Mouse (Mus musculus): ENCODE measurements around the gene Rps6ka2. TPM values are rescaled to one million over a fixed set of nuclear protein-coding genes. Genes with fewer than 3 reads are reported as not detected.
"Not testable (repeated sequence)": the region's sequence is repeated elsewhere in the genome, so short reads cannot be mapped to it uniquely, and the experiment has no call there.

Rps6ka2 gene
- polyA plus RNA-seq, 1 experiment = 28.2 TPM

DNA sequence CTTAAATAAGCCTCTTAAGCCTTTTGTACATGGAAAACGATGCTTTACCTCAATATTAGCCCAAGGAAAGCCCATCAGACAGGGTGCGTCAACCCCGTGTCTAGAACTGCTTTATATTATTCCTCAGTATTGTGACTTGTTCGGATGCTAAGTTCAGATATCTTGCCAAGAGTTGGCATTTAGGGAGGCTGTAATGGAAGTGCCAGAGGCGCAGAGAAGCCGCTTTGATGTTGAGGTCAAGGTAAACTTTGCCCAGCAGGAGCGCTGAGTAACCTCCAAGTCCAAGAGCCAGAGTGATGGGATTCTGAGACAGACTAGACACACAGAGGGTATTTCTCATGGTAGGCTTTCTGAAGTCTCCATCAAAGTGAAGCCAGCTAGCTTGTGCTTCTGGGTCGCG lies 109.3 kb downstream of the Rps6ka2 start:
- H3ac ChIP-seq (ENCODE audit: control insufficient read depth, insufficient read length, low read depth) = no peak overlapping the region
- no peak for TF ChIP-seq CEBPB (IDR thresholded peaks at IDR 0.05; ENCODE audit: low read depth)
- no peak for TF ChIP-seq MYOG (IDR thresholded peaks at IDR 0.05; ENCODE audit: control insufficient read depth, extremely low read depth, insufficient read length)
- no peak for TF ChIP-seq USF1 (IDR thresholded peaks at IDR 0.05; ENCODE audit: low read depth)
- TF ChIP-seq MAX (IDR thresholded peaks at IDR 0.05) = no peak
- no peak for TF ChIP-seq CTCF (IDR thresholded peaks at IDR 0.05; ENCODE audit: control insufficient read depth, insufficient read depth, insufficient read length)
- no peak for TF ChIP-seq FOSL1 (IDR thresholded peaks at IDR 0.05; ENCODE audit: insufficient read depth, low read length, poor library complexity, severe bottlenecking)
- no peak for TF ChIP-seq MYOD1 (IDR thresholded peaks at IDR 0.05; ENCODE audit: control insufficient read depth, insufficient read length, low read depth)
- no peak overlapping the region for H3K4me3 ChIP-seq (ENCODE audit: insufficient read depth, poor library complexity, severe bottlenecking)
- H3K79me3 ChIP-seq (ENCODE audit: low read depth) = no peaks in the 10 kb centered on the region
- no peaks in the 10 kb centered on the region for H3K27me3 ChIP-seq (ENCODE audit: control insufficient read depth, insufficient read depth, insufficient read length)
- peaks cover 30% of the 10 kb centered on the region for H3K36me3 ChIP-seq (ENCODE audit: control insufficient read depth, insufficient read depth)
- H3K79me2 ChIP-seq (ENCODE audit: control insufficient read depth, insufficient read depth) = no peaks in the 10 kb centered on the region

DNA sequence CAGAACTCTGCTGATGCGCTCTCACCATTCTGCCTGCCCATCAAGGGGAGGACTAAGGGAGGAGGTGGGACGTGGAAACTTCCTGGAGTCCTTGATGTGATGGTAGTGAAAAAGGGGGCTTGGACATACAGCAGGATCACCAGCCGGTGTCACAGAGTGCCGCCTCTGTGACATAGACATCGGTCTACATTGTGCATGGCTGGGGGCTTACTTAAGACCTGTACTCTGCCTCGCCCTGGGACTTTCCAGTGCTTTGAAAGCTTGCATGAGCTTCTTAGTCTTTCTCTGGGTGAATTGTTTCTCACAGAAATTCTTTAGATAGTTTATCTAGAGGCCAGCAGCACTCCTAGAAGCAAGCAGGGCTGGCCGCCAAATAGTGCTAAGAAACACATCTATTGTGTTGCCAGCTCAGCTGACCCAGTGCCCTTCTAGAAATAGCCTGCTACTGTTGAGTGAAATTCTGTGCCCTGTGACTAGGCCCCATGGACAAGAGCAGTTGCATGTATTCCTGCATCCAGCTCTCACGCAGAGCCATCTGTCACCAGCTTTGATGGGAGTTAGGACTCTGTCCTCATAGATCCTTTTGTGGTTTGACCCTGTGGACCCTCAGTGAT lies 114.5 kb downstream of the Rps6ka2 start:
- Histone ChIP-seq H3K79me3 (ENCODE audit: low read depth) (no peaks in the 10 kb centered on the region), H3K79me2 (ENCODE audit: control insufficient read depth, insufficient read depth) (no peaks in the 10 kb centered on the region), H3K36me3 (ENCODE audit: control insufficient read depth, insufficient read depth) (peaks cover 23% of the 10 kb centered on the region), H3K27me3 (ENCODE audit: control insufficient read depth, insufficient read depth, insufficient read length) (no peaks in the 10 kb centered on the region), H3ac (ENCODE audit: control insufficient read depth, insufficient read length, low read depth) (no peak overlapping the region), H3K4me3 (ENCODE audit: insufficient read depth, poor library complexity, severe bottlenecking) (no peak overlapping the region)
- TF ChIP-seq CTCF (IDR thresholded peaks at IDR 0.05; ENCODE audit: control insufficient read depth, insufficient read depth, insufficient read length) = no peak
- no peak for TF ChIP-seq FOSL1 (IDR thresholded peaks at IDR 0.05; ENCODE audit: insufficient read depth, low read length, poor library complexity, severe bottlenecking)
- TF ChIP-seq CEBPB (IDR thresholded peaks at IDR 0.05; ENCODE audit: low read depth) = no peak
- TF ChIP-seq MAX (IDR thresholded peaks at IDR 0.05) = no peak
- no peak for TF ChIP-seq MYOD1 (IDR thresholded peaks at IDR 0.05; ENCODE audit: control insufficient read depth, insufficient read length, low read depth)
- TF ChIP-seq MYOG (IDR thresholded peaks at IDR 0.05; ENCODE audit: control insufficient read depth, extremely low read depth, insufficient read length) = no peak
- TF ChIP-seq USF1 (IDR thresholded peaks at IDR 0.05; ENCODE audit: low read depth) = no peak

DNA sequence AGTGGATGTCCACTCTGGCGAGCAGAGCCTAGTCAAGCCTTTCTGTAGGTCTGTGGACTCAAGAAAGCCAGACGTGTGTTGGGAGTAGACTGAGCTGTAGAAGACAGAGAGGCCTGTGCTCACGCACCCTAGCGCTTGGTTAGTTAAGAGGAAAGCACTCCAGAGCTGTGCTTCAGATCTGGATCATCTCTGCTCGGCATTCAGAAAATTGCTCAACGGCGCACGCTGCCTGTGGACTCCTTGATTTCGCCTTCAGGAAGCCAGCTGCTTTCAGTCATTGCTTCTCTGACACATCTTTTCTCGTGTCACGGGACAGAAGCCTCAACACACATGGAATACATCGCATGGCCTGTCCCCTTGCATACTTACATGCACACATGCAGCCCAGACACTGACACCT lies 115.4 kb downstream of the Rps6ka2 start:
- H3K79me2 ChIP-seq (ENCODE audit: control insufficient read depth, insufficient read depth) = no peaks in the 10 kb centered on the region
- no peak overlapping the region for H3ac ChIP-seq (ENCODE audit: control insufficient read depth, insufficient read length, low read depth)
- TF ChIP-seq MYOD1 (IDR thresholded peaks at IDR 0.05; ENCODE audit: control insufficient read depth, insufficient read length, low read depth) = no peak
- H3K36me3 ChIP-seq (ENCODE audit: control insufficient read depth, insufficient read depth) = peaks cover 25% of the 10 kb centered on the region
- H3K27me3 ChIP-seq (ENCODE audit: control insufficient read depth, insufficient read depth, insufficient read length) = no peaks in the 10 kb centered on the region
- H3K79me3 ChIP-seq (ENCODE audit: low read depth) = no peaks in the 10 kb centered on the region
- no peak overlapping the region for H3K4me3 ChIP-seq (ENCODE audit: insufficient read depth, poor library complexity, severe bottlenecking)

DNA sequence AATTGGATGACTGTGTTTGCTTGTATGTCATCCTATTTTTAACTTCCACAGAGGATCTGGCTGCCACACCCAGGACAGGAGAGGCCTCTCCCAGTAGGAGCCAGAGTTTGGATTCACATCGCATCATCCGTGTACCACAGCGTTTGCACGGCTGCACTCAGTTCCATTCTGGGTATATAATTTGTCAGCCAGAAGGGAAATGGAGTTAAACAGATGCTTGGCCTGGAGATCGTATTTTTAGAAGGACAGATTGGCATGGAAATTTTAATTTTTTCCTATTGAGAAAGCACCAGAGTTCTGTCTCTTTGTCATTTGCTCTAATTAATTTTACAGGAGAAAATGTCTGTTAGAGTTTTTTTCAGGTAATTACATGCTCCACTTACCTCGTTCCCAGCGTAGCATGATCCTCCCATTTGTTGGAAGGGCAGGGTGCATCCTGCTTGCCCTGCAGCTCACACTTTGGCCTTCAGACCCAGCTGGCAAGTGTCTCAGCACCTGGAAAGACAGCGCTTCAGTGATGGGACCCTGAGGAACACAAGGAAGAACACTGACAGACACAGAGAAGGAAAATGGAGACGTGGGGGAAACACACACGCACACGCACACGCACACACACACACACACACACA lies 116.6 kb downstream of the Rps6ka2 start:
- Histone ChIP-seq H3ac (ENCODE audit: control insufficient read depth, insufficient read length, low read depth) (no peak overlapping the region), H3K36me3 (ENCODE audit: control insufficient read depth, insufficient read depth) (peaks cover 27% of the 10 kb centered on the region), H3K4me3 (ENCODE audit: insufficient read depth, poor library complexity, severe bottlenecking) (no peak overlapping the region), H3K79me3 (ENCODE audit: low read depth) (no peaks in the 10 kb centered on the region), H3K27me3 (ENCODE audit: control insufficient read depth, insufficient read depth, insufficient read length) (no peaks in the 10 kb centered on the region), H3K79me2 (ENCODE audit: control insufficient read depth, insufficient read depth) (no peaks in the 10 kb centered on the region)
- TF ChIP-seq MYOD1 (IDR thresholded peaks at IDR 0.05; ENCODE audit: control insufficient read depth, insufficient read length, low read depth) = no peak
- no peak for TF ChIP-seq MAX (IDR thresholded peaks at IDR 0.05)
- TF ChIP-seq MYOG (IDR thresholded peaks at IDR 0.05; ENCODE audit: control insufficient read depth, extremely low read depth, insufficient read length) = no peak
- no peak for TF ChIP-seq CEBPB (IDR thresholded peaks at IDR 0.05; ENCODE audit: low read depth)
- no peak for TF ChIP-seq FOSL1 (IDR thresholded peaks at IDR 0.05; ENCODE audit: insufficient read depth, low read length, poor library complexity, severe bottlenecking)
- no peak for TF ChIP-seq USF1 (IDR thresholded peaks at IDR 0.05; ENCODE audit: low read depth)
- TF ChIP-seq CTCF (IDR thresholded peaks at IDR 0.05; ENCODE audit: control insufficient read depth, insufficient read depth, insufficient read length) = no peak

DNA sequence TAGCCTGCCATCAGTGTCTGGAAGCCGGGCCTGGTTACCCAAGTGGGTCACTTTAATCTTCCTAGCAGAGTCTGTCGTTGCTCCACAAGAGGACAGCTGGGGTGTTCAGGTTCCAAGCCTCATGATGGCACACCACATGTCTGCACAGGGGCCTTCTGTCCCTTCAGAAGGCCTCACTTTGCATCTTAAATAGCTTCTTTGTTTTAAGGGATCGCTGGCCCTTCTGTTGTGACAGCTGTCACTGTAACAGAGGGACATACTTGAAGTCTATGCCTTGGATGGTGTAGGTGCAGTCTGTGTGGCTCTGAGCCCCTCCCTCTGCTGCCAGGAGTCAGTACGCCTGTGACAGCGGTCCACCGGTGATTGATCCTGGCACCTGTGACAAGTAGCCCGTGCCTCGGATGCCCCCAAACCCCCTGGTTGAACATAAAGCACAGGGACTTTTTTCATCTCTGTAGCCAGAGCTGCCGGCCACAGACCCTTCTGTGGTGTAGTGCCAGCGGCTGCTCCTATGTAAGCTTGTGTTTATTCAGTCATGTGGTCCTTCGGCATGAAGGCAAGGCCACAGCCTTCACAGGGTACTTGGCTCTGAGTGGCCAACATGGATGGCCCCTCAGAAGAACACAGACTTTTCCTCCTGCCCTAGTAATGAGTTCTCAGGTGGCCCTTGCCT lies 122.2 kb downstream of the Rps6ka2 start:
- H3K79me2 ChIP-seq (ENCODE audit: control insufficient read depth, insufficient read depth) = no peaks in the 10 kb centered on the region
- TF ChIP-seq MAX (IDR thresholded peaks at IDR 0.05) (no peak), FOSL1 (IDR thresholded peaks at IDR 0.05; ENCODE audit: insufficient read depth, low read length, poor library complexity, severe bottlenecking) (no peak), CEBPB (IDR thresholded peaks at IDR 0.05; ENCODE audit: low read depth) (no peak), MYOG (IDR thresholded peaks at IDR 0.05; ENCODE audit: control insufficient read depth, extremely low read depth, insufficient read length) (no peak), CTCF (IDR thresholded peaks at IDR 0.05; ENCODE audit: control insufficient read depth, insufficient read depth, insufficient read length) (no peak), MYOD1 (IDR thresholded peaks at IDR 0.05; ENCODE audit: control insufficient read depth, insufficient read length, low read depth) (no peak), USF1 (IDR thresholded peaks at IDR 0.05; ENCODE audit: low read depth) (no peak)
- H3K79me3 ChIP-seq (ENCODE audit: low read depth) = no peaks in the 10 kb centered on the region
- no peak overlapping the region for H3K4me3 ChIP-seq (ENCODE audit: insufficient read depth, poor library complexity, severe bottlenecking)
- H3K36me3 ChIP-seq (ENCODE audit: control insufficient read depth, insufficient read depth) = peaks cover 5% of the 10 kb centered on the region
- H3ac ChIP-seq (ENCODE audit: control insufficient read depth, insufficient read length, low read depth) = no peak overlapping the region
- no peaks in the 10 kb centered on the region for H3K27me3 ChIP-seq (ENCODE audit: control insufficient read depth, insufficient read depth, insufficient read length)

DNA sequence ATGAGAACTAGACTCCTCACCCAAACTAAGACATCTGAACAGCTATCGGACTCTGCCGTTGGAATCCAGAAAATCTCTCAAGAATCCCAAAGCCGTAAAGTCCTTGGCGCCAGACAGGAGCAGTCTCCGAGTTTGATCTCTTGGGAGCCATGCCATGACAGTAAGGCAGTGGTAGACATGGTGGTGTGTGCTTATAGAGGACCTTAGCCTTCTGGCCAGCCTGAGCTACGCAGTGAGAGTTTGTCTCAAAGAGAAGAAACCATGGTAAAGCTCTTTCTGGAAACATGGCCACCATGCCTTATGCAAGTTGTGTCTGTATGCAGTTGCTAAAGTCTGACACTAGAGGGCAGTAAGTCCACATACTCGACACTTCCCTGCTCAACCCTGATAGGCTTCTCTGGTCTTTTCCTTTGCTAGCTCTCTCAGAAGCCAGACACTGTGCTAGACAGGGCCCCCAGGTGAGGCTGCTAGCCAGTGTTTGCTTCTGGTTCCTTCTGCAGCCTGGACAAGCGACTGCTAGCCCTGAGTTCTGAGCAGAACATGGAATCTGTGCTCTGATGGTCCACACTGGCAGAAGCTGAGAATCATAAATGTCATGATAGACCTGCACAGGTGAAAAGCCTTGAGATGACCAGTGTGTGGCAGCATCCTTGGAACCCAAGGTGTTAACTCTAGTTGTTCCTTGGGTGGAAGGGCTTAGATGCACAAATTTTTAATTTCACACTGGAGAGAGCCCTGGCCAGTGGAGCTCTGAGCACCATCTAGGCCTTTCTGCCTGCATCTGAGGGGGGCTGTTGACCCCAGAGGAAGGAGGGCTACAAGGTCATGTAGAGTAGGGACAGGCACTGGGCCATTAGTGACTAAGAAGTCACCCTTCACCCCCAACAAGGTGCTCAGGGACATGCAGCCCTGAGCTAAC lies 136.6 kb downstream of the Rps6ka2 start:
- not testable (repeated sequence) for H3K79me3 ChIP-seq (ENCODE audit: low read depth); H3K4me3 ChIP-seq (ENCODE audit: insufficient read depth, poor library complexity, severe bottlenecking); H3K36me3 ChIP-seq (ENCODE audit: control insufficient read depth, insufficient read depth); H3K79me2 ChIP-seq (ENCODE audit: control insufficient read depth, insufficient read depth); H3ac ChIP-seq (ENCODE audit: control insufficient read depth, insufficient read length, low read depth); H3K27me3 ChIP-seq (ENCODE audit: control insufficient read depth, insufficient read depth, insufficient read length)

DNA sequence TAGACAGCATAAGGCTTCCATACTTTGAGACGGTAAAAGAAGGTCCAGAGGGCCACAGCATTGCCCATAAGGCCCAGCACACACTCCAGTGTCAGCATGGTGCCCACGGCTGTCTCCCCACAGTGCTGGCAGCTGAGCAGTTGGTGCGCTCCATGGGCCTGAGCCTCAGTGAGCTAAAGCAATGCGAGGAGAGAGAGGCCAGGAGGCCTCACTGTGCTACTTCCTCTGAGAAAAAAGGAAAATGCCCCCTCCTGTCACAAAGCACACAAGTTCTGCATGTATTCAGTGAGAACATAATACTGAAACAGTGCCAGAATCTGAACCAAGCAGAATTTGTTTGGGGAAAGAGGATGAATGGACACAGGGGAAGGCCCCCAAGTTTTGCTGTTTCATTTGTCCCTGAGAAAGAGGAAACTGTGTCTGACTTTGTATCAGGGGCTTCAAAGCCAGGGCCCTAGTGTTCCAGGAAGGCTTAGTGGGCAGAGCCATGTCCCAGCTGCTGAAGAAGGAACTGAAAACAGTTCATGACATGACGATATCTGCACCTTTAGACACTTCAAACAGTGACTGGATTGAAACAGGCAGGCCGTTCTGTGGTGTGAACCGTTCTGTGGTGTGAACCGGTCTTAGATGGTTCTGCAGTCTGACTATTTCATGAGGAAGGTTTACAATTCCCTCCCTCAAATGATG lies 145.9 kb downstream of the Rps6ka2 start:
- H3K79me3 ChIP-seq (ENCODE audit: low read depth); H3K36me3 ChIP-seq (ENCODE audit: control insufficient read depth, insufficient read depth); H3K4me3 ChIP-seq (ENCODE audit: insufficient read depth, poor library complexity, severe bottlenecking); H3ac ChIP-seq (ENCODE audit: control insufficient read depth, insufficient read length, low read depth); H3K79me2 ChIP-seq (ENCODE audit: control insufficient read depth, insufficient read depth); H3K27me3 ChIP-seq (ENCODE audit: control insufficient read depth, insufficient read depth, insufficient read length): not testable (repeated sequence)

Measured in C2C12 (cell line).